Mouse (Mus musculus) kidney, postnatal 0 days (tissue): ENCODE results near the gene Itgam. TPM values are rescaled to one million over a fixed set of nuclear protein-coding genes. Genes with fewer than 3 reads are reported as not detected.

Source experiments
- ATAC-seq: fragments of 200-750 bp; cut with Nextera tagmentation; replicated peaks from 2 replicates; pipeline ENCODE4 v1.8.0; 2017; ENCODE audit warnings: low read depth, moderate number of reproducible peaks, moderate TSS enrichment, moderate library complexity; ENCODE audit not compliant: low FRiP score
- DNase-seq: peaks from one replicate; pipeline ENCODE4 v3.0.0-alpha.2; 2016; ENCODE audit warnings: low spot score
- H3K27ac ChIP-seq: fragments of 300-500 bp; sonication (generic); 2 replicates; pipeline ENCODE4 v1.5.1; 2014; ENCODE audit warnings: mild to moderate bottlenecking
- H3K27me3 ChIP-seq: fragments of 300-500 bp; sonication (generic); 2 replicates; pipeline ENCODE4 v1.6.1; 2014; ENCODE audit warnings: low read length, mixed read lengths; ENCODE audit not compliant: insufficient read depth
- H3K36me3 ChIP-seq: fragments of 300-500 bp; sonication (generic); 2 replicates; pipeline ENCODE4 v1.6.1; 2014; ENCODE audit warnings: low read length, mixed read lengths; ENCODE audit not compliant: insufficient read depth
- H3K4me1 ChIP-seq: fragments of 300-500 bp; sonication (generic); replicated peaks from 2 replicates; pipeline ENCODE4 v1.6.1; 2014; ENCODE audit warnings: antibody characterized with exemption, low read length, mixed read lengths; ENCODE audit not compliant: insufficient read depth
- H3K4me2 ChIP-seq: fragments of 300-500 bp; sonication (generic); 2 replicates; pipeline ENCODE4 v1.6.1; 2014; ENCODE audit warnings: mild to moderate bottlenecking, low read length, moderate library complexity, mixed read lengths
- H3K4me3 ChIP-seq: fragments of 300-500 bp; sonication (generic); replicated peaks from 2 replicates; pipeline ENCODE4 v1.5.1; 2014; ENCODE audit warnings: low read depth, low read length
- H3K9ac ChIP-seq: fragments of 300-500 bp; sonication (generic); 2 replicates; pipeline ENCODE4 v1.6.1; 2014; ENCODE audit warnings: low read depth, low read length
- H3K9me3 ChIP-seq: fragments of 300-500 bp; sonication (generic); replicated peaks from 2 replicates; pipeline ENCODE4 v1.6.1; 2016; ENCODE audit warnings: low read length, inconsistent platforms, mixed read lengths
- CTCF ChIP-seq: IDR thresholded peaks from 2 replicates; pipeline ENCODE4 v1.5.1; 2016; ENCODE audit warnings: antibody characterized with exemption, low read depth, mild to moderate bottlenecking, moderate library complexity
- WGBS: fragments of 180-500 bp; shearing (Covaris S2); extraction: QIAGEN DNeasy Blood & Tissue Kit; methylation state at CpG from one replicate; pipeline ENCODE4 v1.1.7; 2014; 5-methylcytosine and 5-hydroxymethylcytosine counted together
- polyA plus RNA-seq: library from polyadenylated mRNA; unstranded; fragments of >200 nt; fragmentation: Nextera tagmentation; extraction: Ambion mirVana; gene quantifications from 2 replicates; pipeline ENCODE4 v1.2.1, GENCODE M21; 2015

The Itgam gene
- polyA plus RNA-seq, 1 experiment from 2014 or later: 0.79 TPM

GRCm38 (mm10) chr7:128050739-128051138 lies 11.7 kb upstream of the Itgam start:
- whole genome bisulfite sequencing: 47% methylated on average over 4 of the region's 4 CpGs
- H3K4me2 ChIP-seq: no peak overlapping the region
- no peak overlapping the region for H3K4me3 ChIP-seq
- DNase-seq (no peak), ATAC-seq (peak; percentile 54; the same call in 1 of the 2 replicates)
- H3K9me3 ChIP-seq: no peaks in the 10 kb centered on the region
- no peaks in the 10 kb centered on the region for H3K4me1 ChIP-seq
- H3K27me3 ChIP-seq: no peaks in the 10 kb centered on the region
- no peak overlapping the region for H3K27ac ChIP-seq
- TF ChIP-seq CTCF: no peak
- no peak overlapping the region for H3K9ac ChIP-seq
- H3K36me3 ChIP-seq: no peaks in the 10 kb centered on the region

- 51% methylated on average over 5 of the region's 5 CpGs for WGBS
- DNase-seq: no peak
- no peaks in the 10 kb centered on the region for H3K36me3 ChIP-seq
Measured at GRCm38 (mm10) chr7:128053061-128053460, 9.4 kb upstream of the Itgam start.

GRCm38 (mm10) chr7:128056917-128057444 lies 5.5 kb upstream of the Itgam start:
- 63% methylated on average over 3 of the region's 3 CpGs for WGBS

More at GRCm38 (mm10) chr7:128053061-128053460, 9.4 kb upstream of the Itgam start:
- no peak for ATAC-seq
- no peak overlapping the region for H3K4me3 ChIP-seq
- H3K9ac ChIP-seq: no peak overlapping the region
- H3K4me2 ChIP-seq: no peak overlapping the region
- no peaks in the 10 kb centered on the region for H3K4me1 ChIP-seq
- H3K9me3 ChIP-seq: no peaks in the 10 kb centered on the region
- TF ChIP-seq CTCF: no peak
- no peak overlapping the region for H3K27ac ChIP-seq
- no peaks in the 10 kb centered on the region for H3K27me3 ChIP-seq

GRCm38 (mm10) chr7:128057860-128058259 lies 4.6 kb upstream of the Itgam start:
- WGBS: 71% methylated on average over 8 of the region's 8 CpGs
- H3K4me3 ChIP-seq: no peak overlapping the region
- no peaks in the 10 kb centered on the region for H3K4me1 ChIP-seq
- H3K36me3 ChIP-seq: no peaks in the 10 kb centered on the region
- no peaks in the 10 kb centered on the region for H3K9me3 ChIP-seq
- no peak overlapping the region for H3K9ac ChIP-seq
- DNase-seq (no peak), ATAC-seq (no peak)
- H3K4me2 ChIP-seq: no peak overlapping the region
- no peaks in the 10 kb centered on the region for H3K27me3 ChIP-seq
- TF ChIP-seq CTCF: no peak
- no peak overlapping the region for H3K27ac ChIP-seq

More at GRCm38 (mm10) chr7:128056917-128057444, 5.5 kb upstream of the Itgam start:
- no peaks in the 10 kb centered on the region for H3K9me3 ChIP-seq
- H3K4me2 ChIP-seq: no peak overlapping the region
- TF ChIP-seq CTCF: no peak
- no peaks in the 10 kb centered on the region for H3K27me3 ChIP-seq
- H3K4me3 ChIP-seq: no peak overlapping the region
- H3K4me1 ChIP-seq: no peaks in the 10 kb centered on the region
- no peak overlapping the region for H3K27ac ChIP-seq
- H3K9ac ChIP-seq: no peak overlapping the region
- ATAC-seq (no peak), DNase-seq (no peak)
- H3K36me3 ChIP-seq: no peaks in the 10 kb centered on the region

GRCm38 (mm10) chr7:128058576-128058975 lies 3.9 kb upstream of the Itgam start:
- Histone ChIP-seq H3K9me3 (no peaks in the 10 kb centered on the region), H3K9ac (no peak overlapping the region), H3K4me1 (no peaks in the 10 kb centered on the region), H3K4me3 (no peak overlapping the region), H3K27ac (no peak overlapping the region), H3K27me3 (no peaks in the 10 kb centered on the region), H3K4me2 (no peak overlapping the region), H3K36me3 (no peaks in the 10 kb centered on the region)
- ATAC-seq (no peak), DNase-seq (no peak)
- no peak for TF ChIP-seq CTCF
- 72% methylated on average over 7 of the region's 7 CpGs for WGBS

GRCm38 (mm10) chr7:128059091-128059490 lies 3.3 kb upstream of the Itgam start:
- Histone ChIP-seq H3K36me3 (no peaks in the 10 kb centered on the region), H3K9ac (no peak overlapping the region), H3K27me3 (no peaks in the 10 kb centered on the region), H3K4me3 (no peak overlapping the region), H3K9me3 (no peaks in the 10 kb centered on the region), H3K4me2 (no peak overlapping the region), H3K4me1 (no peaks in the 10 kb centered on the region), H3K27ac (no peak overlapping the region)
- no peak for TF ChIP-seq CTCF
- no peak for ATAC-seq
- WGBS: 70% methylated on average over 4 of the region's 4 CpGs
- DNase-seq: no peak

- no peaks in the 10 kb centered on the region for H3K27me3 ChIP-seq
- ATAC-seq: no peak
- no peak overlapping the region for H3K9ac ChIP-seq
- H3K4me2 ChIP-seq: no peak overlapping the region
- no peak overlapping the region for H3K4me3 ChIP-seq
- TF ChIP-seq CTCF: no peak
- no peak overlapping the region for H3K27ac ChIP-seq
- no peak for DNase-seq
- H3K36me3 ChIP-seq: no peaks in the 10 kb centered on the region
- no peaks in the 10 kb centered on the region for H3K9me3 ChIP-seq
- H3K4me1 ChIP-seq: no peaks in the 10 kb centered on the region
- WGBS: 81% methylated on average over 6 of the region's 6 CpGs
Measured at GRCm38 (mm10) chr7:128063211-128063781, 856 bp downstream of the Itgam start.
